Mouse (Mus musculus): ENCODE measurements around the gene Prpf40a. TPM values are rescaled to one million over a fixed set of nuclear protein-coding genes. Genes with fewer than 3 reads are reported as not detected.

Prpf40a gene
- total RNA-seq, 4 experiments from 2014 or later: 38.7 to 46.7 (median 41.7) TPM

DNA sequence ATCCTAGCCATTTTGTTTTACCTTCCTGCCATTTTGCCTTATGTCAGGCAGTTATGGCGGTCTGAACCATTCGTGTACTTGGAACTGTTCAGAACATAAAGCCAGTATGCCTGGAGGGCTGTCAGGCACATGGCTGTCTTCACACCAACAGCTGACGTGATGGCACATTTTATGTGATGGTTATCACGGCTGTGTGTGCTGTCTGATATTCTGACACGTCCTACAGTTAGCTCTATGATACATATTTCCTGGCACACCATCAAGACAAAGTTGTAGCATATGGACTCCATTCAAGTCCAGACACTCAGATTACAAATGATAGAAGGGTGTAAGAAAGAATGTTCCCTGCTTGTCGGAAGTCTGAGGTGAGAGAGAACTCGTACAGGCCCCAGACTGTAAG, 85.0 kb downstream of the Prpf40a start:
- DNase-seq (ENCODE audit: low spot score in 2 of 2): no peak

DNA sequence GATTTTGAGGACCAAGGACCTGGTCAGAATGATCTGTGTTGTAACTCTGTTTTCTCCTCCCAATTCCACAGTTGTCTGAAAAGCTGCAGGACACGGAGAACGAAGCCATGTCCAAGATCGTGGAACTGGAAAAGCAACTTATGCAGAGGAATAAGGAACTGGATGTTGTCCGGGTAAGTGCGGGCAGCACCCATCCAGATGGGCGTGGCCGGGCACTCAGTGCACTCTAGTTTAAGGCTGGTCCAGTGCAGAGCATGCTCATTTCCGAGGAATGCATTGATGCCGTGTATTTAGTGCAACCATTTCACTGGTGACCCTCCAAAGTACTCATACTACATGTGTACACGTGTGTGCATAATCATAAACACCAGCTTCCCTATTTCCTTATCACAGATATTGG, 85.7 kb downstream of the Prpf40a start:
- no peak for DNase-seq (ENCODE audit: low spot score in 2 of 2)

DNA sequence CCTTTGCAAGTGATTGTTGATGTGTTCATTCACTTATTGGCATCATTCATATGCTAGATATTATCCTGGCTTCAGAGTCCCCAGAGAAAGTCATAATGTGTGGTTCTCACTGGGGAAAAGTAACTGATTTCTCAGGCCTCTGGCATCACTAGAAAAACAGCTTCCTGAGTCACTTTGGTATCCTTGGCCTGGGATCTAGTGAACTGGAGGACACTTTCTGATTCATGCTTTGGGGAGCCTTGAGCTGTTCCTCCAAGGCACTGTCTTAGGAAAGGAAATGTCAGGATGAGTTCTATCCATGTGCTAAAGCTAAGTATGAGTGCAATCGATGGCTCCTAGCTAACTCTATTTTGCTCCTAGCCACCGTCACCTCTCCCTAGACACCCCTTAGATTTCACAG, 88.2 kb downstream of the Prpf40a start:
- no peak for DNase-seq (ENCODE audit: low spot score in 2 of 2)

DNA sequence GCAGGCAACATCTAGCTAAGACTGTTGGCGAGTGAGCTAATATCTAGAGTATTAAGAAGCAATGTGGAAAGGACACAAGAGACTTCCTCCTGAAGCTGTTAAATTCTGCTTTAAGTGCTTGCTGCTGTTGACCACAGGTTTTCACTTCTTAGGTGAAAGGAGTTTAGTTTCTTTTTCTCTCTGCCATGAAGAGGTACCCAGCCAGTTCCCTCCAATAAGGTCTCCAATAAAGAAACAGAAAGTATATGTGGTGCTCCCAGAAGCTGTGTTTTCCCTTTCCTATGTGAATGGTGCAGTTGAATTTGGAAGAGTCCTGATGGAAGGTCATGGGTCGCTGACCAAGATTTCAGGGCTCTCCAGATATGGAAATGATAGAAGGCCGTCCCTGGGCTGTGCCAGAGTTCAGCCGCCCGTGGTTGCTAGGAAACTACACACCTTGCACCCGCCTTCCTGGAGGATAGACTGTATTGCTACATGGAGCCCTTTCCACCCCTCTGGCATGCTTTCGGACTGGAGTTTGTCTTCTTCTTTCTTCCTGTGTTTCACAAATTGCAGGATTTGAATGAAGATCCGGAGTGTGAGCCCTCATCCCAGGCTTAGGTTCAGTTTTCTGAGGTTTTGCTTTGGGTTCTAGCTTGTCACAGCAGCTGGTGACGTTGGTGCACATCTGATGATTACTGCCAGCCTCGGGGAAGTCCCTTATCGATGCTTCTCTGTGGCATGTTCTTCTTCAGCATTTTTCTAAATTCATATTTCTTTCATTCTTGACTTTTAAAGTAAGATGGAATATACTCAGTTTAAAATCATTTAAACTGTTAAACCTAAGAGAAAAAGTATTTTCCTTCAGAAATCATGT, 89.0 kb downstream of the Prpf40a start:
- DNase-seq (ENCODE audit: low spot score in 2 of 2): no peak

DNA sequence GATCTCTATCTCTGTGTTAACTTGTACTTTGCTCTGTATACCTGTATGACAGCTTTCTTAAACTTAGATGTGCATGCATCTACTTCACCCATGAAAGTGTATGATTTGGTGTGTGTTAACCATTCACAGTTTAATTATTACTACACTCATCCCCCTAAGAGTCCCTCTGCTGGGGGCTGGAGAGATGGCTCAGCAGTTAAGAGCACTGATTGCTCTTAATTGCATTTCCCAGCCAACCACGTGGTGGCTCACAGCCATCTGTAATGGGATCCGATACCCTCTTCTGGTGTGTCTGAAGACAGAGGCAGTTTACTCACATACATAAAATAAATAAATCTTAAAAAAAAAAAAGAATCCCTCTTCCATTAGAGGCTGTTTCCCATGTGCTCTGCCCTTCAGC, 91.0 kb downstream of the Prpf40a start:
- no peak for DNase-seq (ENCODE audit: low spot score in 2 of 2)

DNA sequence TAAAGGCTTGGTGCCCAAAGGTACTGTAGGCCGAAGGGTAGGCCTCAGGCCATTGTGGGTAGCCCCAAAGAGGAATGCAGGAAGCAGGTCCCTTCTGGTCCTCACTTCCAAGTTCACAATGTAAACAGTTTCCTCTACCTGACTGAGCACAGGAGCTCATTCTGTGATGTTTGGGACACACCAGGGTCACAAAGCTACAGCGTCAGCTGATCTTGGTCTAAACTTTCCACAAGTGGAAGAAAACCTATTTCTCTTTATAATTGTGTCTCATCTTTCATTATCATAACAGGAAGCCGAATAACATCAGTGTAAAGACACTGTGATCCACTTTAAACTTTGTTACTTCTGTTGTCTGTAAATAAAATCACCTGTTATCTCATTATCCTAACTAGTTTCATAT, 95.6 kb downstream of the Prpf40a start:
- DNase-seq (ENCODE audit: low spot score in 2 of 2): no peak

DNA sequence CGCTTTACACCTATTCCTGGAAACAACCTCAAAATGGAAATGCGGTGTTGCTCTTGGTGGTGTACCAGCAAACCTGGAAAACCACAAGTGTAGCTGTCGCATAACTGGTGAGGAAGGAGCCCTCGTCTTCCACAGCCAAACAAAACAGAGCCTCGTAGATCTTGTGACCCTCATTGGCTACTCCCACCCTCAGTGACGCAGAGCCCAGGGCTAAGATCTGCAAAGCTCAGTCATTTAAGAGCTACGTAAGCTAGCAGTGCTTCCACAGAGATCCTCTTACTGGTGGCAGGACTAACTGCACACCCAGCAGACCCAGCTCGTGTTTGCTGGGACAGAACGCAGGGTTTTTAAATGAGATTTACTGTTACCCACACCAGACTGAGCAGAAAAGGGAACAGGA, 96.1 kb downstream of the Prpf40a start:
- DNase-seq (ENCODE audit: low spot score in 2 of 2): peak in 1 of 2 experiments; percentile 11

DNA sequence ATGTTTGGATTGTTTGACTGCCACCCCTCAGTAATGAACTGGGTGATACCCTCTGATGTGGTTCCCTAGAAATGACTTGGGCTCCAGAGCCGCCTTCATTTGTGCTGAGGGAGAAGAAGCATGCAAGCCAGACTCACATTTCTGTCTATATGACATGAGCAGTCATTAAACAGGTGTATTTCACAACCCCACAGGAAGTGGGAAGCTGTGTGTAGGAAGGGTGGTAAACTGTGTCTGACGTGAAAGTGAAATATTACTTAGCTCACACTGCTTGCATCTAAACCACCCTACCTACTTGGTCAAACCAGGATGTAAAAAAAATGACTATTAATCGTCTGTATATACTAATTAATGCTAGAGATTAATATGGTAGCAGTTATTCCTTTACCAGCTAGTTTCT, 102.3 kb downstream of the Prpf40a start:
- no peak for DNase-seq (ENCODE audit: low spot score in 2 of 2)

DNA sequence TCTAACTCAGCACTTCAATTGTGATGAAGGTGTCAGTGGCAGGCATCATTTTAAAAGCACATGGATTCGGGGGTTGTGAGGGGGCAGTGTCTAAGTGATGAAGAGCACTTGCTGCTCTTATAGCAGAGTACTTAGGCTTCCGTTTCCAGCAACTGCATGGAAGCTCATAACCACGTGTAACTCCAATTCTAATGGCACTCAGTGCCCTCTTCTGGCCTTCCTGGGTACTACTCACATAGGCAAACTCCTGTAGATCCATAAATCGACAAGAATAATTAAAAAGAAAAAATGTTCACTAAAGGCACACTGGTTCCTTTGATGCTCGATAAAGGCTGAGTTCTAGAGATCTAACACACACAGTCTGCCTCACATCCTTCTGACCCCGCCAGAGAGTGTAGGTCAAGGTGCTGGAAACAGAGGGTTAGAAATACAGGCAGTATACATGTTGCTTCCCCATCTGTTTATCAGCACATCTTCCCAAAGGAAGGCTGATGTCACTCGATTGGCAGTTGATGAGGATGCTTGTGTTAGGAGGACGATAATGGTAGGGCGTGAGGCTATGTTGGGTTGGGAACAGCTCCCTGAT, 105.4 kb downstream of the Prpf40a start:
- no peak for DNase-seq (ENCODE audit: low spot score in 2 of 2)

Other genes with a start within 250 kb of the Prpf40a start
- gene Arl6ip6, start 442 bp upstream of the Prpf40a start, total RNA-seq (2022): 10 to 100 TPM; 11.2 to 15.1 (median 13.6) TPM

Data from left cerebral cortex, adult 8-10 months (tissue).